Mouse (Mus musculus) thymus, postnatal 4 days (tissue): Measurements from ENCODE around the gene Ugt1a6b.

Experiments used
- DNase-seq: peaks from one replicate; pipeline ENCODE4 v3.0.0; 2021

Ugt1a6b gene

DNA sequence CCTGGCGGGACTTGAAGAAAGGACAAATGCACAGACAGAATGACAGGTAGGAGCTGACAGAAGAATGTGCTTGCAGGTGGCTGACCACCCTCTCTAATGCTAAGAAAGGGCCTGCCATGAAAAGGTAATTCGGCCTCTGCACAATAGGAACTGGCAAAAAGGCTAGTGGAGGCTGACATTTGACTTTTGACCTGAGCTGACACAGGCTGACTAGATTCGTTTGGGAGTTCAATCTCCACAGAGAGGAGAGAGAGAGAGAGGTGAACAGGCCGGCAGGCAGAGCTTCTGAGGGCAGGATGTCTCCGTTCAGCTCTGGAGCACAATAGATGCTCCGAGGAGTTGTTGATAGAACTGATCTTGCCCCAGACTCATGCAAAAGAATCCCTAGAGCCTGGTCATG lies 143.3 kb downstream of the Ugt1a6b start:
- DNase-seq: no peak

DNA sequence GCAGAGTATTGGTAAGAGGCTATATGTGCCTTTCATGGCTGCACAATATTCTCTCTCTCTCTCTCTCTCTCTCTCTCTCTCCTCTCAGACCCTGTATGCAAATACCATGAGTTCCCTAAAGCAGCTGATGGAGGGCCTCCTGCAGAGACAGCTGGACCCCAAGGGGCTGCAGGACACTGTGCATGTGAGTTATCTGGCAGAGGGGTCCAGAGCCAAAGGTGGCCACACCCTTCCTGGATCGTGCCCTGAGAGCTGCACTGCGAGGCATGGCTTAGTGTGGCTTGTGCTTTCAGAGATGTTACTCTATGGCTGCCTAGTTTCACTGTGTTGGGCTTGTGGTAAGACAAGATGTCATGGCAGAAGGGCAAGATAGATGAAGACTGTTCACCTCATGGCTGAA lies 144.6 kb downstream of the Ugt1a6b start:
- DNase-seq: no peak

DNA sequence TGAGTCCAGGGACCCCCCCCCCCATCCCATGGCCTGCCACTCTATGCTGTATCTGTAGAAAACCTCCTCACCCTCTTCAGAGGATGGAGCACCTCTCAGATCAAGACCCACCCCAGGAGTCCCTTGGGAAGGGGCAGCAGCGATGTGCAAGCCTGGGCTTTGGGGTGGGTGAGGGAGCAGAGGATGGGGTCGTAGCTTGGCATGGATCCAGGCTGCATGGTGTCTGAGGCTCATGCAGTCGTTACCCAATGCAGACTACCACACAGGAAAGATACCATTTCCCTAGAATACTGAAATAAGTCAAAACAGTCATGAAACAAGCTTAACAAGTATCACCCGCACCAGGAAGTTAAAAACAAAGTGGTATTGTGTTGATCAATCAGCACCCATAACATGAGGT lies 145.6 kb downstream of the Ugt1a6b start:
- no peak for DNase-seq

DNA sequence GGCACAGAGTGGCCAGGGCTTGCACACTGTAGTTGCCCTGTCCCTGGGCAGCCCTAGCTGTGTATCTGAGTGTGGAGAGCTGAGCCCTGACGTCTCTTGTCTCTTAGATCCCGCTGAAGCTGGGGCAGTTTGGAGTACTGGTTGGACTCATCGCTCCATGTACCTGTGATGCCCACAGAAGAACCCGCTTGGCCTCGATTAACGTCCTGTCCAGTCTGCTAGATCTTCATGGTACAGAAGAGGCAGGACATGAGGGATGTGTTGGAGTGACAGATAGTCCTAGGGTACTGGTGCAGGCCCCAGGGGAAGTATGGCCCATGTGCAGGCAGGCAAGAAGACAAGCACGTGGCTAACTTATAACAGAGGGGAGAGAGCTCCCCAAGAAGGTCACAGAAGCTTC lies 146.5 kb downstream of the Ugt1a6b start:
- no peak for DNase-seq

DNA sequence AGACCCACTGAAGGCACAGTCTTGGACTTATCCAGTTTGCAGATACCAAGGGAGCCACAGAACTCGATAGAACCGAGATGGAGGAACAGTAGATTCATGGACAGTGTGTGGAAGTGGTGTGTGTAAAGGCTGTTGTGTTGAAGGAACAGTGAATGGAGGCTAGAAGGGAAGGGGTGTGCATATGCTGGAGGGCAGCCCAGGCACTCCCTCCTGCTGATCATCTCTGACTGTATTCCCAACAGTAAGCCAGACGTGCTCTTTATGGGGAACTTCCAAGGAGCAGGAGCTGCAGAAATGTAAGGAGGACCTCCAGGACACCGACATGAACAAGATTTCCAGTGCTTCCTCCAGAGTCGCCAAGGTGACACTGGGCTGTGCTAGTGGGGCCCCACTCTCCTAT lies 147.0 kb downstream of the Ugt1a6b start:
- DNase-seq: no peak

DNA sequence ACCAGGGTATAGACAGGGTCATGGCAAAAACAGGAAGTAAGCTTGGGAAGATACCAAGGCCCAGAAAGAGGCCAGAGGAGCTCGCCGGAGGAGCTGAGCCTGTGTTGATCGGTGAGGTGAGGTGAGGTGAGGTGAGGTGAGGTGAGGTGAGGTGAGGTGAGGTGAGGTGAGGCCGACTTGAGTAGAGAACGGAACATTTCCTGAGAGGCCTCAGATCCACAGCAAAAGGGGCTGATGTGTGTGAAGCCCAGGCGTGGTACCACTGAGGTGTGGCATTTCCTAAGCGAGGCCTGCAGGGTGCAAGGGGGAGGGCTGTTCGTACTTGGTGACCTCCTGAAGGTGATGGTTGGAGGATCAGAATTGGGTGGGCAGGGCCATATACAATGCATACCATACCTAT lies 150.1 kb downstream of the Ugt1a6b start:
- DNase-seq: no peak

DNA sequence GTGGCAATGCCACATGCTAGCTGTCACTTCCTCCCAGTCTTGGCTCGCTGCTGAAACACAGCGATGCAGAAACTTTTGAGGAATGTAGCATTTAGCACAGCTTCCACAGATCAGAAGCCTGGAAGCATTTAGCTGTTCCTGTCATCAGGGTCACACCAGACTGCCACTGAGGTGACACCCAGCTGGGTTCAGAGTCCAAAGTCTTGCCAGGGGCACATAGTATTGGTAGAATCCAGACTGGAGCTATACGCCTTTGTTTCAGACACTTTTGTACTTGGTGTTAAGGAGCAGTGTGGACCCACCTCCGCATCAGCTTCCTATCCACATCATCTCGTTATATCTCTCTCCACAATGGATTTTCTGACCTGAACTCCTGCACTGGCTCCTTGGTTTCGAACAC lies 150.5 kb downstream of the Ugt1a6b start:
- DNase-seq: no peak

DNA sequence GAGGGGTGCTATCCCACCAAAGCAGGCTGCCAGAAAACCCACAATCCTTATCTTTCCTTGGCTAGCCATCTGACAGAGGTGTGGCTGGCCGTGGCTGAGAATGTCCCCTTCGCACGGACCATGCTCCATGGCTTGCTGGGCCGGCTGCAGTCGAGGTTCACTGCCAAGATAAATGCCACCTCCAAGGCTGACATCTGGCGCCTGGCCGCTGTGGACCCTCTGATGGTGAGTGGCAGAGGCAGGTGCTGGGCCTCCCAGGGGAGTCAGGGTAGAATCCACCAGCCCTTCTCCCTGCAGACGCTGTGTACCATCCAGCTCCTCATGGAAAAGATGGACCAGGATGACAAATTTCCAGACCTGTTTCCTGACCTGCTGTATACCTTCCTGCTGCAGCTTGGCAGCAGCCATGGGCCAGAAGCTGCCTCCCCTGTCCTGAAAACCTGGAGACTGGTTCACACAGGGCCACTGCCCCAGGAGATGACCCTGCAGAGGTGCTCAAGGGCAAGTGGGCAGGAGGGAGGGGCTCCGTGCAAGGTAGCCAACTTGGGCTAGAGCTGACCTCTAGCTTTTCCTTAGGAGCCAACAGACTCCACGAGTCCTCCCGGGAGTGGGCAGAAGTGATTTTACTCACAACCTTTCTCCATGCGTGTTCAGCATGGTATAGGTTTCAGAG lies 151.9 kb downstream of the Ugt1a6b start:
- DNase-seq: no peak

DNA sequence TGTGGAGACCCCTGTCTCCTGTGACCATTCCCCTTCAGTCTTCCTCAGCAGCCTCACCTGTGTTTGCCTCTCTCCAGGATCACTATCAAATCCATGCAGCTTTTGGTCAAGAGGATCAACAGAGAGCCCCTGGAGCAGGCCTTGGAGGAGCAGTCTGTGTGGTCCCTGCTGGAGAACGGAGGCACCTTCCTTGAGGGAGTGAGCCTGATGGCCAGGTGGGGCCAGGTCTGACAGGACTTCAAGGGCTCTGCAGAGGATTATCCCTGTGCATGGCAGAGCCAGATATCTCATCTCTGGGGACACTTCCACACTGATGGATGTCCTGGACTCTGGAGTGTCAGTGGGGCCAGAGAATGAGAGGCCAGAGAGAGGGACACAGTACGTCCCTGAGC lies 152.4 kb downstream of the Ugt1a6b start:
- no peak for DNase-seq

DNA sequence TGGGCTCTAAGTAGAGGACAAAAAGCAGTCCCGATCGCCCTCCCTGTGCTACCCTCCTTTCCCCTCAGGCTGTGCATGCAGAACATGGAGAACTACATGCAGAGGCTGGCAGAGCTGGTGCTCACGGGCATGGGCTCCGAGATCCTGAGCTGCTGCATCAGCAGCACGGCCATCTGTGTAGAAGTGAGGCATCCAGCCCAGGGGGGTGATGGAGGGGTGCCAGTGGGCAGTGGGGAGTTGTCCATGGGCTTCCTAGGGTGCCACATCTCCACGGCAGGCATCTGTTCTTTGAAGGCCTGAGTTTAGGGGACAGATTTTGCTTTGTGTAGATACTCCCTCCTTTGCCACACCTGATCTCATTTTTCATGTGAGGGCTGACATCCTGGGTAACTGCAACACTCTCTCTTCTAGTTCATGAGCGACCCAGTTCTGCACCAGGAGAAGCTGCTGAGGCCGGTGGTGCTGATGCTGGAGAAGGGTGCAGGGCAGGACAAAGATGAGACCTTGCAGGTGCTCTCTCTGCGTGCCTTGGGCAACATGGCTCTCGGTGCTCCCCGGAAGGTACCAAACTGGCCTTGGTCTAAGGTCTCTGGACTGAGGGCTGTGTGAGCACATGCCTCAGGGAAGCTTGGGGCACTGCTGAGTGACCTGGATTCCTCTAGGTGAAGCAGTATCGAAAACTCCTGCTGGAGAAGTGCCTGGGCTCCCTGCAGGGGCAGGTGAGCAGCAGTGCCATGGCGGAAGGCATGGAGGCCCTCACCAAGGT lies 153.1 kb downstream of the Ugt1a6b start:
- no peak for DNase-seq

DNA sequence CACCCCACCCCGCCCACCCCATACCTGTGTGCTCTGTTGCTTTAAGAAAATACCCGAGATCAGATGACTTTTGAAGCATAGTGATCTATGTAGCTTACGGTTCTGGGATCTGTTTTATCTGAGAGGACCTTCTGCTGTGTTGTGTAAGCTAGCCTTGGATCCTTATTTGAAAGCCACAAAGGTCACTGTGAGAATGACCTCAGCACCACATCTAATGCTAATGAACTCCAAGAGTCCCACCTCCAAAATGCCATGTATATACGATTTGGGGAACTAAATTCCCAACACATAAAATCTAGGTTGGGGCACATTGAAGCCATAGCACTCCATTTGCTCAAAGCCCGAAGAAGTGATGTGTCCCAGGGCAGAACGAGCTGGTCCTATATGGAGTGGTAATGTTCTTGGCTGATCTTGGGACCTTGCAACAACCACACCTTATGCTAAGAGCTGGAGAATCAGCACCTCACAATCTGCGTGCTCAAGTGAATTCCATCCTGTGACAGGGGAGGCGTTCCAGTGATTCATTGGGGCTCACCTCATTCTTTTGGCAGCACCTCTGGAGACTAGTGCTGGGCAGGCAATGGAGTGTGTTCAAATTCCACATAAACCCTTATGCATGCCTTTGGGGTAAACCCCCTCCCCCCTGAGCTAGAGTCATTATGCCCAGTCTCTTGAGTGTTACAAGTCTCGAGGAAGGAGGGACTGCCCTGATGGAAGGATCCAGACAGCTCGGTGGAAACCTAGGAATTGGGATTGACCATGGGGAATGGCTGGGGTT lies 154.0 kb downstream of the Ugt1a6b start:
- peak; percentile 23 for DNase-seq

DNA sequence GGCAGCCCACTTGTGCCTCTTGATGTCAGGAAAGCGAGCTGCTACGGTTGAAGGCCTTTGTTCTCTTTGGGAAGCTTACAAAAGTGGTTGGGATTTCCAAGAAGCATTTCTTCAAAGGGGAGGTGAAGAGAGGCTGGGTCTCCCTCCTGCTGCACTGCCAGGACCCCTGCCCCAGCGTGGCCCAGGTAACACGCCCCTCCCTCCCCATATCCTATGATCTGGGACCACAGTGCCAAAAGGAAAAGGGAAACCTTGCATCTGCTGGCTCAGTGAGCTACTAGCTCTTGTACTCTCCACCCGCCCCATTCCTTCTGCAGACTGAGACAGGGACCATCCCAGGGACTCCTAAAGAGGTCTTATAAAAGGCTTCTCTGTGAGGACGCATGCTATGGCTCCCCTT lies 154.6 kb downstream of the Ugt1a6b start:
- DNase-seq: peak; percentile 28

DNA sequence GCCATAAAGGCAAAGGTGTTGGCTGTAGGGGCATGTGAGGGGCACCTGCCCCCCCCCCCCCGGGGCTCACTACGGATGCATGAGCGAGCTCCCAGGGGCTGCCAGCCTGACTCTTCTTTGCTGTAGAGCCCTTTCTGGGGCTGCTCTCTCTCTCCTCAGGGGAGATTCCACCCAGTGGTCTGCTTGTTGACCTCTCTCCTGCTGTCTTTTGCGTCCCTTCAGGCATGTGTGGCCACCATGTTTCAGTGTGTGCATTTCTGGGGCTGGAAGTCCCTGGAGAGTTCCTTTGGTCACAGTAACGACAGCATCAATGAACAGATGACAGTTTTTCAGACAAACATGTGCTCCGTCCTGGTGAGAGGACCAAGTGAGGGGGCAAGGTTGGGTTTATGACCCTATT lies 155.3 kb downstream of the Ugt1a6b start:
- DNase-seq: peak; percentile 23

DNA sequence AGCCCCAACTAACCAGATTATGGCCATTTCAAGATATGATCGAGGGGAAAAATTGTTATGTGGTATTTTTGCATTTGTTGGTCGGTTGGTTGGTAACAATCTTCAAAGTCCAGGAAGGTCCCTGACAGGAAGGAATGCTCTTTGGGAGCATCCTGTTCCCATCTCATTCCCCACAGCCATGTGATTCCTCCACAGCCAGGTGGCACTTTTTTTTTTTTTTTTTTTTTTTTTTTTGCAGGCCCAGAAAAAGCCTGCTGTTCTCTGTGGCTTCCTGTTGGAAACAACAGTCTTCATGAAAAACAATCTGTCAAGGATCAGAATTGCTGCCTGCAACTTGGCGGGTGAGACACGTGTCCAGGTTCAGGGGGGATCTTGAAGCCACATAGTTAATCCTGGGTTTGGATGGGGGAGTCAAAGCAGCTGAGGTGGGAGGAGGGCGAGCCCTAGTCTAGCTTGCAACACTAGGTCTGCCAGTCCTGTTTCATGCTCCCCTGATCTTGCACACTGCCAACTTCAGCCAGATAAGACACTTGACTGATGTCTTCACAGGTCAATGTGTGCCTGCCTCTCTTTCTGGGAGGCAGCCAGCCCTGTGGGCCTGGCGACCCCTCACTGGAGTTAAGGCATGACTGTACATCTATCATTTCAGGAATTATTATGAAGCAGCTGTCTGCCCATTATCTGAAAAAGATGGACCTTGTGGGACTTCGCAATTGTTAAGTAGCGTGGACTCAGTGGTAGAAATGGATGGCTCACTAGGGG lies 156.0 kb downstream of the Ugt1a6b start:
- DNase-seq: peak; percentile 39

DNA sequence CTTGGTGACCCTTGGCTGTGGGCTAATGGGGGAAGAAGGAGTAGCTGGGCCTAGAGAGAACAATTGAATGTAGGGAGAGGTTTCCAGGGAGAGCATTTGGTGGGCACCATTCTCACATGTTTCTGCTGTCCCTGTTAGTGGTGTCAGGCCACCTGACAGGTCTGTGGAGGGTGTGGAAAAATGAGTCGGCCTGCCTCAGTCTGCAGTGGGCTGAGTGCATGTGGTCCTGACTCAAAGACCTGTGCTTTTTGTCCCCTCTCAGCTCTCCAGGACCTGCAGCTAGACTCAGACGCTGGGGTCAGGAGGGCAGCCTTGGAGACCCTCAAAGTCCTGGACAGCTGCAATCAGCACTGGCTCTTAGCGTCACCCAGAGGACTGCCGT lies 156.6 kb downstream of the Ugt1a6b start:
- peak; percentile 30 for DNase-seq

DNA sequence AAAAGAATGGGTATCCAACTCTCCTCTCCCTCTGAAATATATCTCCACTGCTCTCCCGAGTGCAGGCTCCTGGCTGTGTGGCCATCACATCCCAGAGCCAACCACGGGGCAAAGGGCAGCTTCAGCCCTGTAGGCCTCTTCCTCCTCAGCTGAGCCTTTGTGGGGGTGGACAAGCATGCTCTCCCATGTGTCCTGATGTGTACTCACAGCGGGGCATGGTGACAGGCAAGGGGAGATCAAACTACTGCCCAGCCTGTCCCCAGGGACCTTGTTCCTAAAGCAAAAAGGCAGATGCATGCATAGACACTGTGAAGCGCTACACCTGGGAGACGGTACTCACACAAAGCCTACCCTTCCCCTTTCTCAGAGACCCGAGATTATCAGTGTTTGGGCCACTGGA lies 157.1 kb downstream of the Ugt1a6b start:
- DNase-seq: peak; percentile 38

DNA sequence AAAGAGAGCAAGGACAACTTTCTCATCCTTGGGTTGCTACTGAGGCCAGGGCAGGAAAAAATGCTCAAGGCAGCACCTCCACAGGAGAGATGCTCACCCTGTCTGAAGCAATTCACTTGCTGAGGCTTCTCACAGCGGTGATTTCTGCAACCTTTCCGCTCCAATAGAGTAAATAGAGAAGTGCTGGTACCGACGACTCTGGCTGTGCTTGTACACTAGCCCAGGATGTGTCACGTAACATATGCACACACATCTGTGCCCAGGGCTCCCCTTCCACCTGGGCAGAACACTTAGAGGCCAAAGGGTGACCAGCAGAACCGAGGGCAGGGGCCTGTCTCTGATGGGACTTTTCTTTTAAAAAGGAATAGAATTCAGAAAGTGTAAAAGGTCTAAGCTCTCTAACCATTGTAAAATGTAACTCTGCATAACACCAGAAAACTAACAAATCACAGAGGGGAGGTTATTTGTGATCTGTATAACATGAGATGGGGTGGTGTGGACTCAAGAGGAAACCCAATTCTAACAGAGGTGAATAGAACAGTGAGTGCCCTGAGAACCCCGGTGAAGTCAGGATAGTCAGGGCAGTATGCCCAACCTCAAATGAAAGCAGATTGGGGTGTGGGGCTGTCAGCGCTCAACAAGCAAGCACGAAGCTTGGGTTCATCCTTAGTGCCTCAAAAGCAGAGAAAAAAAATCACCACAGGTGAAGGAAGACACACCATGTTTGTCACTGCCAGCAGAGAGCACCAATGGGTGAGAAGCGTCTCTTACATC lies 157.7 kb downstream of the Ugt1a6b start:
- DNase-seq: peak; percentile 22

DNA sequence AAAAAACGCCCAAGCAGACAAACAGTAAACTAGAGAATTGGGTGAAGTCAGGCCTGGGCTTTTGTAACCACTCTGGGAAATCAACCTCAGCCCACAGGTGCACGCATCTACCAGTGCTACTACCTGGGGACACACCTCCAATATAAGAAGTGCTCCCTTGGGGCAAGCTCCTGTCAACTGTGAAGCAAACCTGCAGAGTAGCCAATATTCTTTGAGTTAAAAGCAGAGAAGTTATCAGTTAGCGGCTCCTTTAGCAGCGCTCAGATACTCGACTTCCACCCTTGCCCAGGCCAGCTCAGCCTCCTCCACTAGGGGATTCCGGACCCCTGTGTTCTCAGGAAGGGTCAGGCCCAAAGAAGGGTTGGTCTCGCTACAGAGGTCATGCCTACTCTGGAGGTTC lies 158.7 kb downstream of the Ugt1a6b start:
- peak; percentile 28 for DNase-seq

DNA sequence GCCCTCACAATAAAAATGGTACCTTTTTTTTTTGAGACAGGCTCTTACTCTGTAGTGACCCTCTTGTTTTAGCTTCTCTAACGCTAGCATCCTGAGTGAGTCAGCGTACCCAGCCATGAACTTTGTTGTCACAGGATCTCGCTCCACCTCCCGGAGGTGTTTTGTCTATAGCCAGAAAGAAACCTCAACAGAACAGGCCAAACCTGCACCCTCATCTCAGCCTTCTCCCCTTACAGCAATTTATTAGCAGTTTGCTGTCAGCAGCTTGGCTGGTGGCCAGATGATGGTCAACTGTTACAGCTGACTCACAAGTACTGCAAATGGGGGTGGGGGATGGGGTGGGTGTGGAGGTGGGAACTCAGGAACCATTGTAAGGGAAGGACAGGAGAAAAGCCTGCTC lies 159.2 kb downstream of the Ugt1a6b start:
- DNase-seq: peak; percentile 45

DNA sequence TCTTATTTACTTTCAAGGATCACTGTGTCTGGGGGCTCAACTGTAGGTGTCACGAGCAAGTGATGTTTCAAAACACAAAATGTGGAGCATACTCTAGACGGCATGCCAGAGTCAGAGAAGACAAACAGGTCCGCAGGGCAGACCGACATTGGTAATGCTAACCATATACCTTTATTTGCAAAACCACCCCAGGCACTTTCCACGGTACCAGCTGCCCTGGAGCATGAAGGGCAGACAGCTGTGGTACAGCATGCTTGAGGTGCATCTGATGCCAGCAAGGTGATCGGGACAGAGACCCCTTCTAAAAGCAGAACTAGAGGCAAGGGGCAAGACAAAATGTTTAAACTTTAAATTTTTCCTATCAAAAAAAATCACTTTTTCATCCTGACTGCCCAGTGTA lies 159.9 kb downstream of the Ugt1a6b start:
- peak; percentile 26 for DNase-seq

DNA sequence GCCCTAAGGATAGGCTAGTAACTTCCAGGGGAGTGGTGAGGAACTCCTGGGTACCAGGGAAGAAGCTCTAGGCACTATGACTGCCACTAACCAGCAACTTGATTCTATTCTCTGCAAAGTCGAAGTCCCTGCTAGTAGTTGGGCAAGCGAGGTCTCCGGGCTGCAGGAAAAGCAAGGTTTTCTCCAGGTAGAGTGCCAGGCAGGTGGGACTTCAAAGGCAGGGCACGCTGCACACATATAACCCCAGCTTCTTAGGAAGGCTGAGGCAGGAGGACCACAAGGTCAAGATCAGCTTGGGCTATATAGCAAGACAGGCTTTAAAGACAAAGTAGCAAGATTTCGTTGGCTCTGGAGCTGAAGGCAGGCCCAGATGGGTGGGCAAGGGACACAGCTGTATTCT lies 160.7 kb downstream of the Ugt1a6b start:
- DNase-seq: peak; percentile 18

DNA sequence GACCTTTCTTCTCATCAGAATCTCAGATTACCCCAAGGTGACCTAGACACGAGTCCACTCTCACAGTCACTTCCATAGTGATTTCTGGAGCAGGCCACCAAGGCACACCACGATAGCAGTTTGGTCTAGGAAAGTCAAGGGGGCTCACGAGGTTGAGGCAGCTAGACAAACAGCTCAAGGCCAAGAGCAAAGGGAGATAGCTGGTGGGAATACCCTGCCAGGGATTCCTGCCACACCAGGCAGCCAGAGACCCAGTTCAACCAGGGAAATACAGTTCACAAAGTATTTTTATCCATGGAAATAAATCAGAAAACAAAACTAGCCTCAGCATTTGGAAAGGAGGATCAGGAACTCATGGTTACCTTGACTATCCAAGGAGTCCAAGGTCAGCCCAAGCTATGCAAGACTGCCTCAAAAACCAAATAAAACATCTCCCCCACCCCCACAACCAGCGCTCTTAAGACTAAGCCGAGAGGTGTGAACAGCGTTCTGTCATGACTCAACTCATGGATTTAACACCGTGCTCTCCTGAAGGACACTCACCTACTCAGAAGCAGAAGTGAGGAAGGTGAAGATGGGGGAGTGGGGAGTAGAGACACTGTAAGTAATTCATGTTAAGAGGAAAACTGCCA lies 161.3 kb downstream of the Ugt1a6b start:
- DNase-seq: peak; percentile 10
